11 mouse cellular contexts compared by ENCODE assay signal in genomic region chr11:113681979-113682378, GRCm38 (mm10). TPM values are rescaled to one million over a fixed set of nuclear protein-coding genes. Genes with fewer than 3 reads are reported as not detected.
DNase-seq lines count a peak whose midpoint lies in the region; ATAC-seq and TF ChIP-seq lines count a peak whose summit lies in the region.
"Had no signal": no experiment of that assay in that cellular context is flagged by ENCODE, and none has a peak within 500 bp of the region (broad histone marks: within the 10 kb centered on the region; RNA-seq: fewer than 3 reads in every experiment).

No protein-coding gene starts in this region.

- no peak for TF ChIP-seq POLR2A in cerebellum, adult 2 months (IDR thresholded peaks at IDR 0.05; ENCODE audit: borderline replicate concordance, insufficient read depth, low read length)

- 0 out of 2 replicates have a peak overlapping the region, but pooled peaks have one; percentile 96 for H3K4me3 ChIP-seq in kidney, embryonic 15.5 days (replicated peaks)
- peak overlapping the region; percentile 86; the same call in 1 of the 2 replicates for H3K4me3 ChIP-seq in embryonic facial prominence, embryonic 10.5 days
- peak overlapping the region; percentile 77 for H3K4me3 ChIP-seq in hindbrain, embryonic 15.5 days
- no peak overlapping the region; the same call in 1 of the 2 replicates for H3K4me3 ChIP-seq in midbrain, embryonic 15.5 days
- H3K4me3 ChIP-seq in cerebellum, adult 2 months (replicated peaks; ENCODE audit: insufficient read depth, low read depth, low read length), result no peak overlapping the region

- no peaks in the 10 kb centered on the region for H3K27me3 ChIP-seq in kidney, embryonic 15.5 days
- no peaks in the 10 kb centered on the region for H3K27me3 ChIP-seq in embryonic facial prominence, embryonic 10.5 days (replicated peaks; ENCODE audit: low read depth, poor library complexity, severe bottlenecking)
- no peaks in the 10 kb centered on the region for H3K27me3 ChIP-seq in hindbrain, embryonic 15.5 days
- no peaks in the 10 kb centered on the region for H3K27me3 ChIP-seq in midbrain, embryonic 15.5 days (replicated peaks)
- no peaks in the 10 kb centered on the region for H3K27me3 ChIP-seq in cerebellum, adult 2 months (ENCODE audit: control insufficient read depth, insufficient read depth, low read length)
- H3K27me3 ChIP-seq: limb, embryonic 15.5 days had no signal

- no peak overlapping the region for H3K27ac ChIP-seq in kidney, embryonic 15.5 days
- no peak overlapping the region for H3K27ac ChIP-seq in embryonic facial prominence, embryonic 10.5 days (replicated peaks)
- no peak overlapping the region for H3K27ac ChIP-seq in hindbrain, embryonic 15.5 days (replicated peaks)
- H3K27ac ChIP-seq in midbrain, embryonic 15.5 days, result no peak overlapping the region
- H3K27ac ChIP-seq in cerebellum, adult 2 months (ENCODE audit: insufficient read depth, low read length), result no peak overlapping the region
- H3K27ac ChIP-seq: limb, embryonic 15.5 days had no signal

- peaks cover 7% of the 10 kb centered on the region for H3K36me3 ChIP-seq in kidney, embryonic 15.5 days
- peaks cover 11% of the 10 kb centered on the region for H3K36me3 ChIP-seq in embryonic facial prominence, embryonic 10.5 days (replicated peaks)
- H3K36me3 ChIP-seq in hindbrain, embryonic 15.5 days, result peaks cover under 1% of the 10 kb centered on the region; the same call in 1 of the 2 replicates
- no peaks in the 10 kb centered on the region for H3K36me3 ChIP-seq in midbrain, embryonic 15.5 days (replicated peaks)

- no peak for DNase-seq in kidney, postnatal 4 days
- no peak for DNase-seq in embryonic facial prominence, embryonic 10.5 days (ENCODE audit: low spot score)
- no peak for DNase-seq in adrenal gland, postnatal 4 days (ENCODE audit: low spot score in 2 of 2)
- no peak for DNase-seq in cerebellum, adult 2 months
- DNase-seq in heart, postnatal 10 days, result no peak
- DNase-seq: cerebellum, adult 18-20 months had no signal

- no peak for ATAC-seq in kidney, embryonic 15.5 days (replicated peaks; ENCODE audit: low FRiP score)
- ATAC-seq in hindbrain, embryonic 15.5 days (ENCODE audit: low FRiP score, low read depth), result no peak
- ATAC-seq in midbrain, embryonic 15.5 days (replicated peaks), result no peak

- H3K9me3 ChIP-seq in kidney, embryonic 15.5 days (replicated peaks), result no peaks in the 10 kb centered on the region
- H3K9me3 ChIP-seq in embryonic facial prominence, embryonic 10.5 days, result no peaks in the 10 kb centered on the region
- no peaks in the 10 kb centered on the region for H3K9me3 ChIP-seq in hindbrain, embryonic 15.5 days
- H3K9me3 ChIP-seq in midbrain, embryonic 15.5 days, result no peaks in the 10 kb centered on the region
- H3K9me3 ChIP-seq: limb, embryonic 15.5 days had no signal

- no peak overlapping the region for H3K9ac ChIP-seq in kidney, embryonic 15.5 days
- 0 out of 2 replicates have a peak overlapping the region, but pooled peaks have one; percentile 78 for H3K9ac ChIP-seq in hindbrain, embryonic 15.5 days
- no peak overlapping the region for H3K9ac ChIP-seq in midbrain, embryonic 15.5 days

- peak overlapping the region; percentile 84; the same call in 1 of the 2 replicates for H3K4me2 ChIP-seq in kidney, embryonic 15.5 days
- H3K4me2 ChIP-seq in hindbrain, embryonic 15.5 days, result peak overlapping the region; percentile 83
- peak overlapping the region; percentile 86; the same call in 1 of the 2 replicates for H3K4me2 ChIP-seq in midbrain, embryonic 15.5 days

- intact Hi-C loops in heart, postnatal 10 days (cut with DNase I), result loop anchor here (2.0 kb wide), 1 partner anchor 33 kb away; the partner anchor contains the start of gene Cog1

- no peak for TF ChIP-seq CTCF in cerebellum, adult 2 months (IDR thresholded peaks at IDR 0.05; ENCODE audit: borderline replicate concordance, insufficient read depth, low read depth, low read length)

- peaks cover 46% of the 10 kb centered on the region for H3K4me1 ChIP-seq in kidney, embryonic 15.5 days
- peaks cover 45% of the 10 kb centered on the region for H3K4me1 ChIP-seq in embryonic facial prominence, embryonic 10.5 days
- peaks cover 58% of the 10 kb centered on the region for H3K4me1 ChIP-seq in hindbrain, embryonic 15.5 days (replicated peaks)
- H3K4me1 ChIP-seq in midbrain, embryonic 15.5 days, result peaks cover 48% of the 10 kb centered on the region
- peaks cover 12% of the 10 kb centered on the region for H3K4me1 ChIP-seq in cerebellum, adult 2 months (ENCODE audit: control insufficient read depth, insufficient read depth, low read length)

RNA-seq across cellular contexts. Expression of gene Fam104a, which starts 2.0 kb away (rescaled TPM):
- 44.4 and 45.3 TPM in 2 replicates for polyA plus RNA-seq in kidney, embryonic 15.5 days (2015; fragmentation: Nextera tagmentation; extraction: Ambion mirVana)
- polyA plus RNA-seq in embryonic facial prominence, embryonic 10.5 days (2016; fragmentation: Nextera tagmentation; extraction: Ambion mirVana), result 53.4 and 57.6 TPM in 2 replicates
- polyA plus RNA-seq in hindbrain, embryonic 15.5 days (2015; fragmentation: Nextera tagmentation; extraction: Ambion mirVana), result 41.4 and 43.8 TPM in 2 replicates
- polyA plus RNA-seq in midbrain, embryonic 15.5 days (2015; fragmentation: Nextera tagmentation; extraction: Ambion mirVana), result 42.9 and 43.1 TPM in 2 replicates
- 10 to 100 TPM; 32.5 to 33.5 TPM for total RNA-seq in adrenal gland, postnatal 4 days (2021)
- 32.5 and 32.9 TPM in 2 replicates for polyA plus RNA-seq in cerebellum, adult 2 months (2012; rRNA removed)
- 10 to 100 TPM; 21.1 TPM for total RNA-seq in heart, postnatal 10 days (2021)

RNA-seq across cellular contexts. Expression of gene D11Wsu47e, which starts 2.2 kb away (rescaled TPM):
- polyA plus RNA-seq in kidney, embryonic 15.5 days (2015; fragmentation: Nextera tagmentation; extraction: Ambion mirVana), result 21.3 and 22.0 TPM in 2 replicates
- polyA plus RNA-seq in embryonic facial prominence, embryonic 10.5 days (2016; fragmentation: Nextera tagmentation; extraction: Ambion mirVana), result 26.4 and 28.0 TPM in 2 replicates
- 23.5 and 24.2 TPM in 2 replicates for polyA plus RNA-seq in hindbrain, embryonic 15.5 days (2015; fragmentation: Nextera tagmentation; extraction: Ambion mirVana)
- 30.3 and 30.7 TPM in 2 replicates for polyA plus RNA-seq in midbrain, embryonic 15.5 days (2015; fragmentation: Nextera tagmentation; extraction: Ambion mirVana)
- 10 to 100 TPM; 24.7 to 25.9 TPM for total RNA-seq in adrenal gland, postnatal 4 days (2021)
- polyA plus RNA-seq in cerebellum, adult 2 months (2012; rRNA removed), result 10.1 and 10.5 TPM in 2 replicates
- 1 to 10 TPM; 7.1 to 8.4 TPM for total RNA-seq in heart, postnatal 10 days (2021)

RNA-seq across cellular contexts. Expression of gene Cpsf4l, which starts 27.8 kb away (rescaled TPM):
- 0.74 and 1.2 TPM in 2 replicates for polyA plus RNA-seq in kidney, embryonic 15.5 days (2015; fragmentation: Nextera tagmentation; extraction: Ambion mirVana)
- polyA plus RNA-seq in embryonic facial prominence, embryonic 10.5 days (2016; fragmentation: Nextera tagmentation; extraction: Ambion mirVana), result 0.34 and 0.69 TPM in 2 replicates
- polyA plus RNA-seq in hindbrain, embryonic 15.5 days (2015; fragmentation: Nextera tagmentation; extraction: Ambion mirVana), result 0.29 and 0.49 TPM in 2 replicates
- polyA plus RNA-seq in midbrain, embryonic 15.5 days (2015; fragmentation: Nextera tagmentation; extraction: Ambion mirVana), result 0.22 and 0.73 TPM in 2 replicates
- total RNA-seq in adrenal gland, postnatal 4 days (2021), result under 1 TPM; 0.62 to 0.68 TPM
- polyA plus RNA-seq in cerebellum, adult 2 months (2012; rRNA removed), result 7.5 and 7.6 TPM in 2 replicates
- not detected for total RNA-seq in heart, postnatal 10 days (2021)
- total RNA-seq: hematopoietic stem cell, adult 5-6 weeks had no signal

RNA-seq across cellular contexts. Expression of gene Slc39a11, which starts 32.1 kb away (rescaled TPM):
- 22.0 and 22.2 TPM in 2 replicates for polyA plus RNA-seq in kidney, embryonic 15.5 days (2015; fragmentation: Nextera tagmentation; extraction: Ambion mirVana)
- polyA plus RNA-seq in embryonic facial prominence, embryonic 10.5 days (2016; fragmentation: Nextera tagmentation; extraction: Ambion mirVana), result 17.0 and 17.2 TPM in 2 replicates
- 34.2 and 35.0 TPM in 2 replicates for polyA plus RNA-seq in hindbrain, embryonic 15.5 days (2015; fragmentation: Nextera tagmentation; extraction: Ambion mirVana)
- 33.9 and 35.3 TPM in 2 replicates for polyA plus RNA-seq in midbrain, embryonic 15.5 days (2015; fragmentation: Nextera tagmentation; extraction: Ambion mirVana)
- 10 to 100 TPM; 23.9 to 26.0 TPM for total RNA-seq in adrenal gland, postnatal 4 days (2021)
- 13.0 and 14.1 TPM in 2 replicates for polyA plus RNA-seq in cerebellum, adult 2 months (2012; rRNA removed)
- total RNA-seq in heart, postnatal 10 days (2021), result 1 to 10 TPM; 6.2 to 8.1 TPM

RNA-seq across cellular contexts. Expression of gene Cog1, which starts 33.0 kb away (rescaled TPM):
- 23.6 and 25.6 TPM in 2 replicates for polyA plus RNA-seq in kidney, embryonic 15.5 days (2015; fragmentation: Nextera tagmentation; extraction: Ambion mirVana)
- polyA plus RNA-seq in embryonic facial prominence, embryonic 10.5 days (2016; fragmentation: Nextera tagmentation; extraction: Ambion mirVana), result 27.4 and 28.1 TPM in 2 replicates
- polyA plus RNA-seq in hindbrain, embryonic 15.5 days (2015; fragmentation: Nextera tagmentation; extraction: Ambion mirVana), result 39.4 and 42.6 TPM in 2 replicates
- 39.8 and 40.7 TPM in 2 replicates for polyA plus RNA-seq in midbrain, embryonic 15.5 days (2015; fragmentation: Nextera tagmentation; extraction: Ambion mirVana)
- 10 to 100 TPM; 34.9 to 41.8 TPM for total RNA-seq in adrenal gland, postnatal 4 days (2021)
- 84.0 and 87.5 TPM in 2 replicates for polyA plus RNA-seq in cerebellum, adult 2 months (2012; rRNA removed)
- 10 to 100 TPM; 17.1 to 18.1 TPM for total RNA-seq in heart, postnatal 10 days (2021)

Comparison
In these comparisons a context has a peak if more than half of its experiments do, and no peak if none do; other contexts are left out.
1. H3K4me3 ChIP-seq: peak in kidney, embryonic 15.5 days (single experiment), embryonic facial prominence, embryonic 10.5 days (single experiment) and hindbrain, embryonic 15.5 days (single experiment); none in midbrain, embryonic 15.5 days (single experiment) and cerebellum, adult 2 months (single experiment).
2. Peak in every context shown above with its lines, with median percentiles within 50 percentile points of each other: H3K4me2 ChIP-seq.